Comparison of ENCODE assay signal across 16 mouse cellular contexts in genomic region chr5:49352061-49352460, GRCm38 (mm10).
"Had no signal": no experiment of that assay in that cellular context is flagged by ENCODE, and none has a peak within 500 bp of the region (broad histone marks: within the 10 kb centered on the region; RNA-seq: fewer than 3 reads in every experiment).

No protein-coding gene starts in this region.

- H3K4me3 ChIP-seq: intestine, embryonic 15.5 days; kidney, embryonic 15.5 days; liver, embryonic 13.5 days; midbrain, embryonic 10.5 days; neural tube, embryonic 12.5 days; neural tube, embryonic 15.5 days had no signal

- H3K9ac ChIP-seq: intestine, embryonic 15.5 days; kidney, embryonic 15.5 days; liver, embryonic 13.5 days; lung, embryonic 14.5 days; neural tube, embryonic 12.5 days; neural tube, embryonic 15.5 days had no signal

- ATAC-seq: intestine, embryonic 15.5 days; lung, postnatal 0 days had no signal

- H3K36me3 ChIP-seq: intestine, embryonic 15.5 days; kidney, embryonic 15.5 days; liver, embryonic 13.5 days; midbrain, embryonic 10.5 days; neural tube, embryonic 12.5 days; neural tube, embryonic 15.5 days had no signal

- H3K4me1 ChIP-seq: intestine, embryonic 15.5 days; liver, embryonic 13.5 days; neural tube, embryonic 12.5 days; neural tube, embryonic 15.5 days had no signal

- H3K27ac ChIP-seq: intestine, embryonic 15.5 days; kidney, embryonic 15.5 days; liver, embryonic 13.5 days; macrophage; midbrain, embryonic 10.5 days; neural tube, embryonic 12.5 days; neural tube, embryonic 15.5 days had no signal

- H3K27me3 ChIP-seq: intestine, embryonic 15.5 days; kidney, embryonic 15.5 days; liver, embryonic 13.5 days; neural tube, embryonic 12.5 days; neural tube, embryonic 15.5 days had no signal

- H3K9me3 ChIP-seq: intestine, embryonic 15.5 days; kidney, embryonic 15.5 days; midbrain, embryonic 10.5 days; neural tube, embryonic 12.5 days; neural tube, embryonic 15.5 days had no signal

- DNase-seq: kidney, adult 11 months; kidney, adult 8-10 months; kidney, postnatal 25 days; liver, embryonic 13.5 days; lung, embryonic 14.5 days; midbrain, embryonic 14.5 days; thymus, adult 2 months; thymus, postnatal 14 days; thymus, postnatal 4 days had no signal

- H3K4me2 ChIP-seq: intestine, embryonic 15.5 days; kidney, embryonic 15.5 days; liver, embryonic 13.5 days; lung, embryonic 14.5 days; neural tube, embryonic 12.5 days; neural tube, embryonic 15.5 days had no signal
